Mouse (Mus musculus) adrenal gland, adult (tissue): ENCODE data around the gene Tmem151b.

ENCODE experiments used
- DNase-seq, 2 experiments: peaks; one replicate each; pipeline ENCODE4 v3.0.0; 2022 to 2023; ENCODE audit warnings: low spot score in 1 of 2; ENCODE audit not compliant: inconsistent age in 2 of 2

Tmem151b gene

GRCm38 (mm10) chr17:45564531-45565084 is 15.1 kb upstream of the Tmem151b start:
- DNase-seq, result peak in 1 of 2 experiments; percentile 72

- peak; percentile 96 to 98 for DNase-seq
Measured at GRCm38 (mm10) chr17:45563655-45564530, 14.4 kb upstream of the Tmem151b start, which contains the start of gene Slc35b2. Slc35b2 (plus strand) TSS chr17:45563874.

- no peak for DNase-seq
Measured at GRCm38 (mm10) chr17:45563216-45563615, 13.7 kb upstream of the Tmem151b start.

DNA sequence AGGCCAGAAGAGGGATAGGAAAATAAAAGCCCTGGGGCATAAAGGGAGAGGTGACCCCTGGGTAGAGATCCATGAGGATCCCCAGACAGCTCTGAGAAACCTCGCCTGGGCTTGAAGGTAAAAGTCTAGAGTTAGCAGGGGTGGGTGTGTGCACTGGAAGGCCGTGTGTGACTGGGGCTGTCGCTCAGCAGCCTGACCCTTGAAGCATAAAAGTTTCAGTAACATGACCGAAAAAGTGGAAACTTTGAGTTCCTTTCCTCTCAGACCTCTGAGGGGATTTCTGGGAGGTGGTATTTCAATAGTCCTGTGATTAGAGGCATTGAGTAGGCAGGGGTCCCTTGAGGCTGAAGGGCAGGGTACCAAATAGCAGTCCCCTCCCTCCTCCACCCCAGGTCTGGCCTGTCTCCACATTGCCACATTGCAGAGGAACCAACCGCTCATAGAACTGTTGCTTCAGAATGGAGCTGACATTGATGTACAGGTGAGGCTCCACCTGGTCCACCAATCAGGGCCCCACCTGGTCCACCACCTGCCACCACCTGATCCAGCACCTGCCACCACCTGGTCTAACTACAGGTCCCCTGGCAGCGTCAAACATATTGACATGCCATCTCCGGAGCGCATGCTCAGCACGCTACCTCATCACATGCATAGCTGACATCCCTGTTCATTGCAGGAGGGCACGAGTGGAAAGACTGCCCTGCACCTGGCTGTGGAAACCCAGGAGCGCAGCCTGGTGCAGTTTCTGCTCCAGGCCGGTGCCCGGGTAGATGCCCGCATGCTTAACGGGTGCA is 10.5 kb upstream of the Tmem151b start:
- peak in 1 of 2 experiments; percentile 26 for DNase-seq

GRCm38 (mm10) chr17:45557998-45558862 is 8.8 kb upstream of the Tmem151b start:
- peak; percentile 29 to 43 for DNase-seq

GRCm38 (mm10) chr17:45557246-45557824 is 7.9 kb upstream of the Tmem151b start:
- peak in 1 of 2 experiments; percentile 15 for DNase-seq

GRCm38 (mm10) chr17:45556514-45557245 is 7.2 kb upstream of the Tmem151b start:
- peak in 1 of 2 experiments; percentile 44 for DNase-seq

DNA sequence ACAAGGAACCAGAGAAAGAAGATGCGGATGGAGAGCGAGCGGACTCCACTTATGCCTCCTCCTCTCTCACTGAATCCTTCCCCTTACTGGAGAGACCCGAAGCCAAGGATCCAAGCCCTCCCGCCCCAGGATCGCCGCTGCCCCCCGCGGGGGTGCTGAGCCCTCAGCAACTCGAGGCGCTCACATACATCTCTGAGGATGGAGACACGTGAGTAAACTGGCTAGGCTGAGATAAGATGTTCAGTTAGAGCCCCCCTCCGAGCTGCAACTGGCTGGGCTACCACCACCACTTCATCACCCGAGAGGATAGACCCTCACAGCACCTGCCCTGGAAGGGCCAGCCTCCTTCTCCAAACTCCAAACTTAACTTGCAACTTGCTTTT is 6.6 kb upstream of the Tmem151b start:
- DNase-seq, result no peak

DNA sequence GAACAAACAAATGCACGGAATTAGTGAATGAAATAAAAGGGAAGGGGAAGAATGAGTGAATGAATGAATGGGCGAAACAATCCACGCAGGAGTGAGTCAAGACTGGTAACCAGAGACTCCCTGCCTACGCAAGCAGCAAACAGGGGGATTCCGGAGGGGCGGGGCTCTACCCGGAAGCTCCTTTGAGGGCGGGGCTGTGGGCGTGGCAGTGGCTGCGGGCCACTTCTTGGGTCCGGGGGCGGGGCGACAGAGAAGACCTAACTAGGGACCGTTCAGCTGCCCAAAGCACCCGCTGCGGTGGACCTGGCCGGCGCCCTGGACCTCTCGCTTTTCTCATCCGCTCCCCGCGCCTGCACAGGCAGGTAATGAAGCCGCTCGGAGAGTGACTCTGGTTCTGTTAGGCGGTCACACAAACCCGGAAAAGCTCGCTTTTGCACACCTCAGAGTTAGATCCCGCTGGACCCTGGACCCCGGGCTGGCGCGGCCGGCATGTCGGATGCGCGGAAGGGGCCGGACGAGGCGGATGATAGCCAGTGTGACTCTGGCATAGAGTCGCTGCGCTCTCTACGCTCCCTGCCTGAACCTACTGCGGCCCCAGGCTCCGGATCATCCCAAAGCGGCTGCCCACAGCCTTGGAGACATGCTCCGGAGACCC is 6.1 kb upstream of the Tmem151b start, which contains the start of gene Nfkbie:
TSS of gene Nfkbie (plus strand) at position 252 of the 655 bp plus-strand sequence.
- DNase-seq, result peak; percentile 97 to 99

GRCm38 (mm10) chr17:45554420-45554819 is 4.9 kb upstream of the Tmem151b start:
- DNase-seq, result peak in 1 of 2 experiments; percentile 27

DNA sequence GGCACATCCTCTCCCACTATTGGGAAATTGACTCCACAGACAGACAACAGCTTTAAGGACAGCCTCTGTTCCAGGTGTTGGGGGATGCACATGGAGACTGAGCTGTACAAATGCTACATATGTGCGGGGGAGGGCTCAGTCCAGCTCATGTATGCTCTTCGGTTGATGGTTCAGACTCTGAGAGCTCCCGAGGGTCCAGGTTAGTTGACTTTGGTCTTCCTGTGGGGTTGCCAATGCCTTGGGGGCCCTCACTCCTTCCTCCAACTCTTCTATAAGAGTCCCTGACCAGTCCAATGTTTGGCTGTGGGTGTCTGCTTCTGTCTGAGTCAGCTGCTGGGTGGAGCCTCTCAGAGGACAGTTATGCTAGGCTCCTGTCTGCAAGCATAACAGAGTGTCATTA is 3.6 kb upstream of the Tmem151b start:
- peak in 1 of 2 experiments; percentile 27 for DNase-seq

DNA sequence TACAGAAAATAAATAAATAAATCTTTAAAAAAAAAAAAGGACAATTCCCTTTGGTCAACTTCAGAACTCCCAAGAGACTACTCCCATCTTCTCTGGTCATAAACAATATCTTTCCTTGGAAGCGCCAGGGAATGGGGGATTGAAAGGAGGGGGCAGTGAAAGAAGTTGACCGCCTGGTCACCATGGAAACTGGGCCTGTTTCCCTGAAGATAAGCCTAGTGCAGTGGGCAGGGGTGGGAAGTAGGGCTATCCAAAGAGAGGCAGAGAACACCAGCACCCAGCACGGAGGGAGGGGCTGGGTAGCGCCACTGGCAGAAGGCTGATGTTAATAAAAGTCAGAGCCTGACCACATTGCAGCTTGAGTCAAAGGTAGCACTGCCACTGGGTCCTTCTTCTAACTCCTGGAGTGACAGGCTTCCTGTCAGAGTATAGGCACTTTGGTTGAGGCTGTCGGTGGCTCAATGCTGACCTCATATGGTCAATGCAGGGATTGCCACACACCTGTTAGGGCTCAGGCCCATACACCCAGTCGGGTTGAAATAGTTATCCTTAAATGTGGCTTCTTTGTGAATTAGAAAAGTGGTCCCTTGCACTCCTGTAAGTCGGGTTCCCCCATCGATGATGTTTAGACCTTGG is 2.5 kb upstream of the Tmem151b start:
- peak; percentile 79 to 92 for DNase-seq

- no peak for DNase-seq
Measured at GRCm38 (mm10) chr17:45551249-45551796, 1.8 kb upstream of the Tmem151b start.

- DNase-seq, result no peak
Measured at GRCm38 (mm10) chr17:45550253-45550652, 776 bp upstream of the Tmem151b start.

GRCm38 (mm10) chr17:45548541-45549512 is 650 bp downstream of the Tmem151b start:
- DNase-seq, result peak; percentile 17 to 23

- no peak for DNase-seq
Measured at GRCm38 (mm10) chr17:45547461-45548190, 1.9 kb downstream of the Tmem151b start.
